Mouse (Mus musculus): ENCODE measurements around the gene Wdr37. TPM values are rescaled to one million over a fixed set of nuclear protein-coding genes. Genes with fewer than 3 reads are reported as not detected.
"Not testable (repeated sequence)": the region's sequence is repeated elsewhere in the genome, so short reads cannot be mapped to it uniquely, and the experiment has no call there.

The Wdr37 gene
- total RNA-seq, 1 experiment = 15.4 TPM

- TF ChIP-seq HCFC1 (IDR thresholded peaks at IDR 0.05; ENCODE audit: borderline replicate concordance, insufficient read depth, low read length) = 0 out of 2 replicates have a peak, but pooled peaks have one; percentile 27
- peak; percentile 29; the same call in 1 of the 2 replicates for TF ChIP-seq CHD2 (IDR thresholded peaks at IDR 0.05; ENCODE audit: low read depth, low read length)
- no peak for TF ChIP-seq ZNF384 (IDR thresholded peaks at IDR 0.05; ENCODE audit: low read depth, low read length)
- peak within 1 kb of the TSS; percentile 92 for H3K9ac ChIP-seq (ENCODE audit: insufficient read depth, low read depth, low read length, poor library complexity, severe bottlenecking)
Measured at GRCm38 (mm10) chr13:8885445-8886184, 13.9 kb upstream of the Wdr37 start, which contains the start of gene Idi1. Gene Idi1, plus strand, starts transcription at chr13:8885501.

GRCm38 (mm10) chr13:8883870-8884269 is 12.2 kb upstream of the Wdr37 start:
- H3K36me3 ChIP-seq (ENCODE audit: control insufficient read depth, insufficient read depth, low read length, poor library complexity, severe bottlenecking); H3K4me1 ChIP-seq (ENCODE audit: control insufficient read depth in 2 of 2, insufficient read depth in 2 of 2, low read length in 2 of 2, poor library complexity in 1 of 2); H3K4me3 ChIP-seq (ENCODE audit: insufficient read depth in 1 of 2, low read depth in 1 of 2, low read length in 2 of 2, poor library complexity in 1 of 2, severe bottlenecking in 1 of 2); in situ Hi-C loops (cut with MboI; ENCODE audit: low sequenced_read_pairs in 2 of 2, unreplicated experiment in 2 of 2); H3K27ac ChIP-seq (ENCODE audit: insufficient read depth, low read depth, low read length, poor library complexity, severe bottlenecking); DNase-seq (ENCODE audit: low read depth, low spot score); H3K9ac ChIP-seq (ENCODE audit: insufficient read depth, low read depth, low read length, poor library complexity, severe bottlenecking); H3K9me3 ChIP-seq (ENCODE audit: control insufficient read depth, insufficient read depth, low read depth, low read length): not testable (repeated sequence)

More at GRCm38 (mm10) chr13:8885445-8886184, 13.9 kb upstream of the Wdr37 start, which contains the start of gene Idi1:
- in situ Hi-C loops (cut with MboI; ENCODE audit: low sequenced_read_pairs in 2 of 2, unreplicated experiment in 2 of 2) = no loop called here
- Histone ChIP-seq H3K4me3 (ENCODE audit: insufficient read depth in 1 of 2, low read depth in 1 of 2, low read length in 2 of 2, poor library complexity in 1 of 2, severe bottlenecking in 1 of 2) (peak within 1 kb of the TSS; percentile 89 to 98), H3K36me3 (ENCODE audit: control insufficient read depth, insufficient read depth, low read length, poor library complexity, severe bottlenecking) (peaks cover 10% of the 10 kb centered on the region), H3K9me3 (ENCODE audit: control insufficient read depth, insufficient read depth, low read depth, low read length) (no peaks in the 10 kb centered on the region), H3K4me1 (ENCODE audit: control insufficient read depth in 2 of 2, insufficient read depth in 2 of 2, low read length in 2 of 2, poor library complexity in 1 of 2) (peaks cover 0 to 2% of the 10 kb centered on the region in 2 experiments; a peak in 1 of 4 replicates), H3K27ac (ENCODE audit: insufficient read depth, low read depth, low read length, poor library complexity, severe bottlenecking) (peak within 1 kb of the TSS; percentile 97)
- DNase-seq (ENCODE audit: low read depth, low spot score) = peak; percentile 97

GRCm38 (mm10) chr13:8881611-8882010 is 9.9 kb upstream of the Wdr37 start:
- no peaks in the 10 kb centered on the region for H3K36me3 ChIP-seq (ENCODE audit: control insufficient read depth, insufficient read depth, low read length, poor library complexity, severe bottlenecking)
- no peak for DNase-seq (ENCODE audit: low read depth, low spot score)
- no peak overlapping the region for H3K27ac ChIP-seq (ENCODE audit: insufficient read depth, low read depth, low read length, poor library complexity, severe bottlenecking)
- H3K4me1 ChIP-seq (ENCODE audit: control insufficient read depth in 2 of 2, insufficient read depth in 2 of 2, low read length in 2 of 2, poor library complexity in 1 of 2) = no peaks in the 10 kb centered on the region
- no peak overlapping the region for H3K4me3 ChIP-seq (ENCODE audit: insufficient read depth in 1 of 2, low read depth in 1 of 2, low read length in 2 of 2, poor library complexity in 1 of 2, severe bottlenecking in 1 of 2)
- no peak overlapping the region for H3K9ac ChIP-seq (ENCODE audit: insufficient read depth, low read depth, low read length, poor library complexity, severe bottlenecking)
- TF ChIP-seq ZNF384 (IDR thresholded peaks at IDR 0.05; ENCODE audit: low read depth, low read length) (no peak), CHD2 (IDR thresholded peaks at IDR 0.05; ENCODE audit: low read depth, low read length) (no peak), ZC3H11A (IDR thresholded peaks at IDR 0.05; ENCODE audit: borderline replicate concordance, low read depth, low read length) (no peak), MAFK (IDR thresholded peaks at IDR 0.05; ENCODE audit: insufficient read depth, low read depth, low read length) (no peak), HCFC1 (IDR thresholded peaks at IDR 0.05; ENCODE audit: borderline replicate concordance, insufficient read depth, low read length) (no peak)
- H3K9me3 ChIP-seq (ENCODE audit: control insufficient read depth, insufficient read depth, low read depth, low read length) = no peaks in the 10 kb centered on the region
- in situ Hi-C loops (cut with MboI; ENCODE audit: low sequenced_read_pairs in 2 of 2, unreplicated experiment in 2 of 2) = no loop called here

GRCm38 (mm10) chr13:8873776-8874175 is 2.1 kb upstream of the Wdr37 start:
- Histone ChIP-seq H3K36me3 (ENCODE audit: control insufficient read depth, insufficient read depth, low read length, poor library complexity, severe bottlenecking) (no peaks in the 10 kb centered on the region), H3K4me1 (ENCODE audit: control insufficient read depth in 2 of 2, insufficient read depth in 2 of 2, low read length in 2 of 2, poor library complexity in 1 of 2) (peaks cover 0 to 6% of the 10 kb centered on the region in 2 experiments; a peak in 1 of 4 replicates), H3K4me3 (ENCODE audit: insufficient read depth in 1 of 2, low read depth in 1 of 2, low read length in 2 of 2, poor library complexity in 1 of 2, severe bottlenecking in 1 of 2) (no peak overlapping the region), H3K27ac (ENCODE audit: insufficient read depth, low read depth, low read length, poor library complexity, severe bottlenecking) (no peak overlapping the region), H3K9ac (ENCODE audit: insufficient read depth, low read depth, low read length, poor library complexity, severe bottlenecking) (no peak overlapping the region), H3K9me3 (ENCODE audit: control insufficient read depth, insufficient read depth, low read depth, low read length) (no peaks in the 10 kb centered on the region)
- TF ChIP-seq ZNF384 (IDR thresholded peaks at IDR 0.05; ENCODE audit: low read depth, low read length) = no peak
- TF ChIP-seq ZC3H11A (IDR thresholded peaks at IDR 0.05; ENCODE audit: borderline replicate concordance, low read depth, low read length) = no peak
- TF ChIP-seq CHD2 (IDR thresholded peaks at IDR 0.05; ENCODE audit: low read depth, low read length) = no peak
- no peak for TF ChIP-seq MAFK (IDR thresholded peaks at IDR 0.05; ENCODE audit: insufficient read depth, low read depth, low read length)
- TF ChIP-seq HCFC1 (IDR thresholded peaks at IDR 0.05; ENCODE audit: borderline replicate concordance, insufficient read depth, low read length) = no peak
- in situ Hi-C loops (cut with MboI; ENCODE audit: low sequenced_read_pairs in 2 of 2, unreplicated experiment in 2 of 2) = no loop called here
- no peak for DNase-seq (ENCODE audit: low read depth, low spot score)
